Mouse (Mus musculus): Measurements from ENCODE around the gene Cnih2.

DNA sequence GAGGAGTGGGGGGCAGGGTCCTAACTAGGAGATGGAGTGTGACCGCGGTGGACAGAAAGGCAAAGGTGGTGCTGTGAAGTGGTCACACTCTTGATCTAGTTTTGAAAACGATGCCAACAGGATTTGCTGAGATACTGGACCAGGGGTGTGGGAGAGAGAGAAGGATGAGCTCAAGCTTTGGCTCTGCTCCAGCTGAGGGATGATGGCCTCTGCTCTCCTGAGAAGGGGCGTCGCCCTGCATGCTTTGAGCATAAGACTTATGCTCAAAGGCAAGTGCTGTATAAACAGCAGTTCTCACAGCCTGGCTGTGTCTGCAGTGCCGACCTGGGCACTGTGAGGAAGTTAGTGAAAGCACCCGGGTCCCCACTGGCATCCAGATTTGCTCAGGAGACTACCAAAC, 33.2 kb downstream of the Cnih2 start:
- TF ChIP-seq TBP (conservative IDR thresholded peaks at IDR 0.05; ENCODE audit: low read depth, low read length), result no peak
- TF ChIP-seq USF1 (IDR thresholded peaks at IDR 0.05; ENCODE audit: low read depth, low read length), result no peak
